Mouse (Mus musculus): ENCODE measurements around the gene Rnf183.

Gene Rnf183

DNA sequence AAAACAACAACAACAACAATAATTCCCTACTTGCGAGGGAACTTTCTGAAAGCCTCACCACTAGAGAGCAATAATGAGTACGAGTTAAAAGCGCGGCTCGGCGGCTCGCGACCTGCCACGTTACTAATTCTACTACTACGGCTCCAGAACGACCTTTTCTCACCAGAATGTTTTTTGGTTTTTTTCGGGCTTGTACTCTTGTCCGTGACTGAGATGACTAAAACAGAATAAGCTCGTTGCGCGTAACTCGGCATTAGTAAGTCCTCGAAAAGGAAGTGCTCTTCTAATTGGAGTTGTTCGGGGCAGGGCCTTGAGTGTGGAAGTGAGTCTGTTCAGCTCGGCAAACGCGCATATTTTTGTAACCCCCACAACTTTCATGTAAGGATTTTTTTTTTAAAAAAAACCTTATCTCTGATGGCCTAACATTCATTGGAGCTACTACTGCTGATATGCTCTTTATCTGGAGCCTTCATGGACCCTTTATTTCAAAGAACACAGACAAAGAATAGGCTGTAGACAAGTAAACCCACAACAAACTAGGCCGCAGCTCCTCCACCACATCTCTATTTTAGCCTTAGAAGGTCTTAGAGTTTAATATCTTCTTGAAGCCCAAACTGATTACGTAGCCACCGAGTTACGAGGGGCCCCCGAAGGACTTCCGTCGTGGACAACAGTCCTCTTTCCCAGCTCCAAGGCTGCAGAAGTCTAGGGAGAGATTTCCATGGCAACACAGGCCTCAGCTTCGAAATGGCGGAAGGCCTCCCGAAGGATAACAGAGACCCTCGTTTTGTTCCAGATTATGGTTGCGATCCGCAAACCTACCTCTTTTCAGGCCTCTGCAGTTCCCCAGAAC lies 27.1 kb downstream of the Rnf183 start:
- TF ChIP-seq GATA4 (IDR thresholded peaks at IDR 0.05; ENCODE audit: insufficient replicate concordance, low read length) = no peak

DNA sequence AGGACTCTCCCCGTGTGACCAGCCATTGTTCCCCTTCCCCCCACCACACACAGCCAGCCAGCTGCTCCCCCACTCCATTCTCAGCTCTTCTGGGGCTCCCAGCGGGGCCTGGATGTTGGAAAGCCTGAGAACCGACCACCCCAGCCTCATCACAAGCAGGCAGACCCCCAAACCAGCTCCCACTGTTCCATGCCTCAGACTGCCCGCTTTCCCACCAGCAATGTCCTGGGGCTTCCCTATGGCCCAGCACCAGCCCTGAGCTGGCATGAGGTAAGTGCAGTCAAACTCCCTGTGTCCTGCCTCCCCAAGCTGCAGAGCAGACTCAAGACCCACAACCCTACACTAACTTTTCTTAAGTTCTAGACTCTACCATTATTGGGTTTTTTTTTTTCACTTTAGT lies 28.9 kb downstream of the Rnf183 start:
- TF ChIP-seq GATA4 (IDR thresholded peaks at IDR 0.05; ENCODE audit: insufficient replicate concordance, low read length) = no peak

DNA sequence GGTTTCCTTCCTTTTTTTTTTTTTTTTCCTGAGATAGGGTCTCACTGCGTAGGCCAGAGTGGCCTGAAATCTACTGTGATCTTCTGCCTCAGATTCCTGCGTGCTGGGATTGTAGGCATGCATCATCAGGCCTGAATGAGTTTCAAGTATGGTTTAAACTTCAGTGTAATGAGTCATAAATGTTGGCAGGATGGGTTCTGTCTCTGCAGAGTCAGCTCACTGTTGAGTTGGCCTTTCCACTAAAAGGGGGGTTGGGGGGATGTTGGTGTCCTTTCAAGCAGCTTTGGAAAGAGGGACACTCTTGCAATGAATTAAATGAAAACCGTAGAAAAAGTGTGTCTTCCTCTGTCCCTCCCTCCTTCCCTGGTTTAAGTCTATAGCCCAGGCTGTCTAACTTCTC lies 36.1 kb downstream of the Rnf183 start:
- no peak for TF ChIP-seq GATA4 (IDR thresholded peaks at IDR 0.05; ENCODE audit: insufficient replicate concordance, low read length)

DNA sequence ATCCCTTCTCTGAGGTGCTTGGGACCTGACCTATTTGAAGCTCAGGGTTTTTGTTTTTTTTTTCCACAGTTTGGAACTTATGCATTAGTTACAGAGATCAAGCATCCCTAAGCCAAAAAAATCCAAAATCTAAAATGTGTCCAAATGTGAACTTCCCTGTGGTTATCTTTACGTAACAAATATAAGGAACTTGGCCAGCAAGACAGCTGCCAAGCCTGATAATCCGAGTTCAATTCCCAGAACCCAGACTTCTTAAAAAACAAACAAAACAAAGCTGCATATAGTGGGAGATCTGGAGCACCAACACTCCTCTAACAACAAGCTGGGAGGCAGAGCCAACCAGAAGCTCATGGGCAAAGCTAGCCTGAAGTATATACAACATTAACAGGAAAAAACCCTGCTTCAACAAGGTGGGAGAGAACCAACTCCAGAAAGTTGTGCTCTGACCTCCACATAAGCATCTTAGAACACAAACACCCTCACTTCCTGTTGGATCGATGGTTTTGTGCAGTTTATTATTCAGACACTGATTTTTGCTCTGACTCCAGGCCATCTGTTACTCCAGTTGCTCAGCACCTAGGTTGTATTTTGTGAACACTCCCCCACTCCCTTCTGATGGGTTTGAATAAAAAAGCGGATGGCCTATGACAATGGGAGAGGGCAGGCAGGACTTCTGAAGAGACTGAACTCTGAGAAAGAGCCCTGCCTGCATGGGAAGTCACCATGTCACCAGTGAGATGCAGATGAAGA lies 37.3 kb downstream of the Rnf183 start:
- no peak for TF ChIP-seq GATA4 (IDR thresholded peaks at IDR 0.05; ENCODE audit: insufficient replicate concordance, low read length)

DNA sequence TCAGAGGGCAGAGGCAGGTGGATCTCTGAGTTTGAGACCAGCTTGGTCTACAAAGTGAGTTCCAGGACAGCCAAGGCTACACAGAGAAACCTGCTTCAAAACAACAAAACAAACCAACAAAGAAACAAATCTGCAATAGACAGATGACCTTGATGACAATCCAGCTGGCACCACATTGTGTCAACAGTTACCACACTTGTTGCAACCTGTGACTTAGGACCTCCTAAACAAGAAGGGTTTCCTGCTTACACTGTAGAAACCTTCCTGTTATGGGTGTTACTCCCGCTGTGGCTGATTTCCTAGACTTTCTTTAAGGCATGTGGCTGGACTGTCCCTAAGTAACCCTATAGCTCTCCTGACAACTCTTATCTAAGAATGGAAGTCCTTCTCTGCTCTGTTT lies 39.2 kb downstream of the Rnf183 start:
- no peak for TF ChIP-seq GATA4 (IDR thresholded peaks at IDR 0.05; ENCODE audit: insufficient replicate concordance, low read length)

DNA sequence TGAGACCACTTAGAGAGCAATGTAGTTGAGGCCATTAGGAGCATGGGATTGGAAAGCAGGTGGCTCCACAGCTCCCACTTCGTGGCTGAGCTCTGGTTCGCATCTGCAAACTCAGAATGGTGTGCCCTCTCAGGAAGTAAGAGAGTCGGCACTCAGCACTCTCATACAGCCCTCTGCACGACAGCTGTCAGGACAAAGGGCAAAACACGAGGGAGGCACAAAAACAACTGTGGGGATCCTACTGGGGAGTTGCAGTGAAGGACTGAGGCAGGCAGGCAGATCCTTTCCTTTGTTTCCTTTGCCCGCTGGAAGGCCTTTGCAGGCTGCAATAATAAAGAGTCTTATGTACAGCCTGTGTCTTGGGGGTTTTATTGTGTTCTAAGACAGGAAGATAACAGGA lies 41.6 kb downstream of the Rnf183 start:
- no peak for TF ChIP-seq GATA4 (IDR thresholded peaks at IDR 0.05; ENCODE audit: insufficient replicate concordance, low read length)

DNA sequence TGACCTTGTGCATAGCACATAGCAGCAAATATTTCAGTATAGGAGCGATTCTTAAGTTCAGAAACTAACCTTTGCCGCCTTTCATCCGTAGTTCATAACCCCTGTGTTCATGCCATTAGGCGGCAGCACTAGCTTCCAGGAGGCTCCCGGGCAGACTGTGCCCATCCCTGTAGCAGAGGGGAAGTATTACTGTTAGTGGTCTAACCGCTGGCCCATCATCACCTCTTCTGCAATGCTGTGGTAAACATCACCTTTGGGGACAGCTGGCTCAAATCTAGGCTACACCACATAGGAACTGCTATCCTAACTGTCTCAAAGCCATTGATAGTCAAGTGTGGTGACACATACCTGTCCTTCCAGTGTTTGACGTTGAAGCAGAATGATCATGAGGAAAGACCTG lies 43.2 kb downstream of the Rnf183 start:
- no peak for TF ChIP-seq GATA4 (IDR thresholded peaks at IDR 0.05; ENCODE audit: insufficient replicate concordance, low read length)

DNA sequence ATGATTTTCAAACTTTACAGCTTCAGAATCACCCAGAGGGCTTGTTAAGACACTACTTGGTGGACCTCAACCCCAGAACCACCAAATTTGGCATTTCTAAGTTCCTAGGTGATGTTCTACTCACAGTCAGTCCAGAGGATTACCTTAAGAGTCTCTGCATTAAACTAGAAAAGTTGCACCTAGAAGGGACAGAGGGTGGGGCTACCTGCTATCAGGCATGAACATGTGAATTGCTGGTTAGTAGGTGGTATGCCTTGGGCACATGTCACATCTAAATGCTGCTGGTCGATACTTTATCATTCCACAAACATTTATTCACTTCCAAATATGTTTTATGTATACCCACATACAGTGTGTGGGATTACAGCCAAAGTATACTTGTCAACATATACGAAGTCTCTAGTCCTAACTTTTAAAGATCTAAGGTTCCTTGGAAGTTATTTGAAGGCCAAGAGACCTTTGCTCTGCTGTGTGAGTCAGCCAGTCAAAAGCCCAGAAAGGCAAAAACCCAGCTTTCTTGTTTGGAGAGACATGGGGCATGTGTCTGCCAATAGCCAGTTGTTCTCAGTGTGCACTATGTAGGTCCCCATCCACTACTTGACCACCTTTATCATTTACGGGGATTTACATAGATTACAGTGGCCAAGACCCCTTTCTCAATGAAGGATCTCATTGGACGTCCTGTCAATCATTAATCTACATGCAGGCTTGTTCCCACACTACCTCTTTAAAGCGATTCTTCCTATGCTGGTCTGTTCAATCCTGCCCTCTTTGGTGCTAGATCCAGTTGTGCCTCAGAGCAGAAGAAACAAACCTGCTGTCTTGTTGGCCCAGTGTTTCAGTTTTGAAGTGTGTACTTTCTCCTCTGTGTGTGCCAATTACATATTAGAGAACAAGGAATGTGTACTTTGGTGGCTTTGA lies 45.2 kb downstream of the Rnf183 start:
- TF ChIP-seq GATA4 (IDR thresholded peaks at IDR 0.05; ENCODE audit: insufficient replicate concordance, low read length) = no peak

DNA sequence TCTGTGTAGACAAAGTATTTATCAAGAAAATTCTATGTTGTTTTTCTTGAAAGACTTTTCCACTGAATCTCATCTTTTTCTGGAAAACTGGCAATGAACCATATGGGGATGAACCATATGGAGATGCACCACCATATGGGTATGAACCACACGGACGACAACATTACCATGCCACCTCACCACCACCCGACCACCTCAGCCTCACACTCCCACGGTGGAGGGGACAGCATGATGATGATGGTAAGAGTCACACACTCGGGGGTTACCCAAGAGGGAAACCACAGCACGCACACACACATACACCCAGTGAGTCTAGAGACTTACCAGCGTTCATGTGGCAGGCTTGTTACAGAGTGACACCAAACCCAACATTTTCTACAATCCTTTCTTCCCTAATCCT lies 49.6 kb downstream of the Rnf183 start:
- TF ChIP-seq GATA4 (IDR thresholded peaks at IDR 0.05; ENCODE audit: insufficient replicate concordance, low read length) = no peak

DNA sequence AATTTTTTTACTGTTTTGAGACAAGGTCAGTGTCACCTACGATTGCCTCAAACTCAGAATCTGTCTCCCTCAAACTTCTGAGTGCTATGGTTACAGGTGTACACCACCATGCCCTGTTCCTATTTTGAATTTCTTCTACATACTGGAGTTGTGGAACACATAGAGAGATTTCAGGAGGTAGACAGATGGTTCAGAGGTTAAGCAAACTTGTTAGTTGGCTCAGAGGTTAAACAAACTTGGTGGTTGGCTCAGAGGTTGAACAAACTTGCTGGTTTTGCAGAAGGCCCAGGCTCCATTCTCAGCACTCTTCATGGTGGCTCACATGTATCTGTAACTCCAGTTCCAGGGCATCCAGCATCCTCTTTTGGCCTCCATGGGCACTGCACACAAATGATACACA lies 50.9 kb downstream of the Rnf183 start:
- TF ChIP-seq GATA4 (IDR thresholded peaks at IDR 0.05; ENCODE audit: insufficient replicate concordance, low read length) = no peak

DNA sequence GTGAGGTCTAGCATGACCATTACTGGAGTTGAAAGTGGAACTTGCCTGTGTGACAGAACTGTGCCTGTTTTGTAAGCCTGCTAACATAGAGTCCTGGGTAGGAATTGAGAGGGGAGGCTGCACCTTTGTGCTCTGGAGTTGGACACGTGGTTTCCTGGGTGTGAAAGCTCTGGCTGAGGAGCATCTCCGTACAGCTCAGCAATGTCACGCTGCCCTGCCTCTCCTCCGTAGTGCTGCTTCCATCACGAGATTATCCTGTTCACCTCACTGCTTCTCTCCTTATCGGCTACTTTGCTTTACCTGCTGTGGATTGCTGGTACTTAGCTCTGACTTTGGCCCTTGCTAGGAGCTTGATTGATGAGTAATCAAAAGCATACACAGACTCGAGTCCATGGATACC lies 51.3 kb downstream of the Rnf183 start:
- TF ChIP-seq GATA4 (IDR thresholded peaks at IDR 0.05; ENCODE audit: insufficient replicate concordance, low read length) = no peak

DNA sequence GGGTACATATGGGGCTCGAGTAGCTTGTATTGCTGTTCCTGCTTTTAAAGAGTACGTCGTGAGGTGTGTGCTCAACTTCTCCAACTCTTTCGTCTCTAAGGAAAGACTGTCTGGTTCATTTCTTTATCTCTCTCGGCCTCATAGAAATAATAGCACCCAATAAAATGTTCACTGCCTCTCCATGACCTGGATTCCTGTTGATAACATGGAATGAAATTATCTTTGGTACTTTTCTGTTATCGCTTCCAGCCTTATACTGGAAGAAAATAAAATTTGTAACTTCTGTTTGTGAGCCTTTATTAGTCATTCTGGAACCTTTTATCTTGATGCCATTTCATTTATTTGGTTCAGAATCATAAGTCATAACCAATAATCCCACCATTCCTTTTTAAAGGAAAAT lies 51.8 kb downstream of the Rnf183 start:
- TF ChIP-seq GATA4 (IDR thresholded peaks at IDR 0.05; ENCODE audit: insufficient replicate concordance, low read length) = no peak

DNA sequence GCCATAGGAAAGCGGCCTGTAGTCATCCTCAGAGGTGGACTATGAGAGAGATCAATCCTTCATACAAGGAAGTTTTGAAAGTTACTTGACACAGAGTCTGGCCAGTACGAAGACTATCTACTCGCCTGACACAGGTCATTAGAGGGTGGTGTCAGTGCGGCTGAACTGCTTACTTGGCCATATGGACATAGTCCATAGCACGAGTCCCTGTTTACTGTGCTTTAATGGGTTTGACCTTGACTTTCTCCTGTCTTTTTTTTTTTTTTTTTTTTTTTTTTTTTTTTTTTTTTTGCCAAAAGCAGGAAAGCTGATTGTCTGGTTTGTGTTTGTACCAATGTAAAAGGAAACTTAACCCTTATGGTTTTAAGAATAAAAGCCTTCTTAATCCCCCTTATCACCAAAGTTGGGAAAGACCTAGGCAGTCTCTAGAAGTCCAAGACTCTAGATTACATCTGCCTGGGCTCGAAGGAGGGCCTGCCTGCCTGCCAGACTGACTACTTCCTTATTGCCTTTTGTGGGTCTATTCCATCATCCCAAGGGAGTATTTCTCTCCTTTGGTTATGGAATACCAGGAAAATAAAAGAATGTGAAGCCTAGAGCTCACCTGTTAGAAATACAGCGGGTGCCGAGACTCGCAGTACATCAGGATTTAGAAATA lies 55.2 kb downstream of the Rnf183 start:
- TF ChIP-seq GATA4 (IDR thresholded peaks at IDR 0.05; ENCODE audit: insufficient replicate concordance, low read length) = no peak
